Mouse (Mus musculus): ENCODE measurements around the gene Ms4a13. TPM values are rescaled to one million over a fixed set of nuclear protein-coding genes. Genes with fewer than 3 reads are reported as not detected.
"Not testable (repeated sequence)": the region's sequence is repeated elsewhere in the genome, so short reads cannot be mapped to it uniquely, and the experiment has no call there.

The Ms4a13 gene
- polyA plus RNA-seq, 1 experiment from 2014 or later, result not detected

- WGBS, result 51% methylated on average over 2 of the region's 2 CpGs
- ATAC-seq (ENCODE audit: low read depth), result no peak
- H3K27ac ChIP-seq (ENCODE audit: low read length), result no peak overlapping the region
- H3K4me3 ChIP-seq (ENCODE audit: low read length), result no peak overlapping the region
- no peaks in the 10 kb centered on the region for H3K27me3 ChIP-seq (ENCODE audit: control insufficient read depth, insufficient read depth, low read depth, low read length)
- no peak overlapping the region for H3K4me2 ChIP-seq (ENCODE audit: low read depth, low read length)
- H3K4me1 ChIP-seq (replicated peaks; ENCODE audit: control insufficient read depth, insufficient read depth, low read length), result no peaks in the 10 kb centered on the region
- no peaks in the 10 kb centered on the region for H3K9me3 ChIP-seq (ENCODE audit: control insufficient read depth, low read length)
- no peak overlapping the region for H3K9ac ChIP-seq (ENCODE audit: low read length)
- no peaks in the 10 kb centered on the region for H3K36me3 ChIP-seq (ENCODE audit: control insufficient read depth, insufficient read depth, low read length)
Measured at GRCm38 (mm10) chr19:11177464-11177863, 19.1 kb downstream of the Ms4a13 start.

GRCm38 (mm10) chr19:11165172-11165571 lies 31.4 kb downstream of the Ms4a13 start, which contains the start of gene 1700025F22Rik:
TSS of gene 1700025F22Rik (minus strand) at chr19:11165320.
- Histone ChIP-seq H3K4me1 (replicated peaks; ENCODE audit: control insufficient read depth, insufficient read depth, low read length) (no peaks in the 10 kb centered on the region), H3K4me3 (ENCODE audit: low read length) (no peak within 1 kb of the TSS), H3K9me3 (ENCODE audit: control insufficient read depth, low read length) (no peaks in the 10 kb centered on the region), H3K27ac (ENCODE audit: low read length) (no peak within 1 kb of the TSS), H3K4me2 (ENCODE audit: low read depth, low read length) (no peak within 1 kb of the TSS), H3K9ac (ENCODE audit: low read length) (no peak within 1 kb of the TSS), H3K27me3 (ENCODE audit: control insufficient read depth, insufficient read depth, low read depth, low read length) (no peaks in the 10 kb centered on the region), H3K36me3 (ENCODE audit: control insufficient read depth, insufficient read depth, low read length) (no peaks in the 10 kb centered on the region)
- WGBS, result 43% methylated on average over 10 of the region's 10 CpGs
- no peak for ATAC-seq (ENCODE audit: low read depth)

GRCm38 (mm10) chr19:11157890-11158289 lies 38.6 kb downstream of the Ms4a13 start:
- WGBS, result 80% methylated on average over 6 of the region's 6 CpGs
- H3K27me3 ChIP-seq (ENCODE audit: control insufficient read depth, insufficient read depth, low read depth, low read length); H3K4me1 ChIP-seq (replicated peaks; ENCODE audit: control insufficient read depth, insufficient read depth, low read length); ATAC-seq (ENCODE audit: low read depth); H3K4me3 ChIP-seq (ENCODE audit: low read length); H3K4me2 ChIP-seq (ENCODE audit: low read depth, low read length); H3K9me3 ChIP-seq (ENCODE audit: control insufficient read depth, low read length); H3K27ac ChIP-seq (ENCODE audit: low read length); H3K9ac ChIP-seq (ENCODE audit: low read length); H3K36me3 ChIP-seq (ENCODE audit: control insufficient read depth, insufficient read depth, low read length): not testable (repeated sequence)

DNA sequence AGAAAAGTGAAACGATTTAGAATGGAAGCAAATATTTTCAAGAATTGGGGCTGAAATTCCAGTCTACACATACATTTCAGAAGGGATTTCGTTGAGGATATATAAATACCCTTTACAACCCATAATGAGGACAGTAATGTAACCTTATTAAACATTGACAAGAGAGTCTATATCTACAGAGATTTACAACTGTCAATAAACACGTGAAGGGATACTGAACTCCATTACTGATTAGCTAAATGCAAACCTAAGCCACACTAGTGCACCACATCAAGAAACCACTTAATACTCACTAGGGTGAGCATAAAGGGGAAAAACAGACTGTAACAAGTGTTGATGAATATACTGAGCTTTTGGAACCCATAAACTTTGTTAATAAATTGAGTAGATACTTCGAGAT lies 61.2 kb downstream of the Ms4a13 start:
- WGBS, result 61% methylated on average over 4 of the region's 4 CpGs
- no peak for ATAC-seq (ENCODE audit: low read depth)
- H3K4me3 ChIP-seq (ENCODE audit: low read length), result no peak overlapping the region
- no peaks in the 10 kb centered on the region for H3K27me3 ChIP-seq (ENCODE audit: control insufficient read depth, insufficient read depth, low read depth, low read length)
- no peak overlapping the region for H3K27ac ChIP-seq (ENCODE audit: low read length)
- no peaks in the 10 kb centered on the region for H3K9me3 ChIP-seq (ENCODE audit: control insufficient read depth, low read length)
- H3K4me2 ChIP-seq (ENCODE audit: low read depth, low read length), result no peak overlapping the region
- H3K9ac ChIP-seq (ENCODE audit: low read length), result no peak overlapping the region
- no peaks in the 10 kb centered on the region for H3K4me1 ChIP-seq (replicated peaks; ENCODE audit: control insufficient read depth, insufficient read depth, low read length)
- no peaks in the 10 kb centered on the region for H3K36me3 ChIP-seq (ENCODE audit: control insufficient read depth, insufficient read depth, low read length)

GRCm38 (mm10) chr19:11134852-11135251 lies 61.7 kb downstream of the Ms4a13 start:
- WGBS, result 81% methylated on average over 2 of the region's 2 CpGs
- Histone ChIP-seq H3K9me3 (ENCODE audit: control insufficient read depth, low read length) (no peaks in the 10 kb centered on the region), H3K9ac (ENCODE audit: low read length) (no peak overlapping the region), H3K36me3 (ENCODE audit: control insufficient read depth, insufficient read depth, low read length) (no peaks in the 10 kb centered on the region), H3K4me1 (replicated peaks; ENCODE audit: control insufficient read depth, insufficient read depth, low read length) (no peaks in the 10 kb centered on the region), H3K27me3 (ENCODE audit: control insufficient read depth, insufficient read depth, low read depth, low read length) (no peaks in the 10 kb centered on the region), H3K4me2 (ENCODE audit: low read depth, low read length) (no peak overlapping the region), H3K4me3 (ENCODE audit: low read length) (no peak overlapping the region), H3K27ac (ENCODE audit: low read length) (no peak overlapping the region)
- ATAC-seq (ENCODE audit: low read depth), result no peak

- ATAC-seq (ENCODE audit: low read depth); H3K4me3 ChIP-seq (ENCODE audit: low read length); H3K27ac ChIP-seq (ENCODE audit: low read length); H3K4me1 ChIP-seq (replicated peaks; ENCODE audit: control insufficient read depth, insufficient read depth, low read length); H3K9me3 ChIP-seq (ENCODE audit: control insufficient read depth, low read length); H3K9ac ChIP-seq (ENCODE audit: low read length); H3K27me3 ChIP-seq (ENCODE audit: control insufficient read depth, insufficient read depth, low read depth, low read length); H3K36me3 ChIP-seq (ENCODE audit: control insufficient read depth, insufficient read depth, low read length); H3K4me2 ChIP-seq (ENCODE audit: low read depth, low read length): not testable (repeated sequence)
- 80% methylated on average over 8 of the region's 8 CpGs for WGBS
Measured at GRCm38 (mm10) chr19:11130776-11131175, 65.8 kb downstream of the Ms4a13 start, which contains the start of gene 1700017D01Rik. TSS of gene 1700017D01Rik (minus strand) at chr19:11130876.

DNA sequence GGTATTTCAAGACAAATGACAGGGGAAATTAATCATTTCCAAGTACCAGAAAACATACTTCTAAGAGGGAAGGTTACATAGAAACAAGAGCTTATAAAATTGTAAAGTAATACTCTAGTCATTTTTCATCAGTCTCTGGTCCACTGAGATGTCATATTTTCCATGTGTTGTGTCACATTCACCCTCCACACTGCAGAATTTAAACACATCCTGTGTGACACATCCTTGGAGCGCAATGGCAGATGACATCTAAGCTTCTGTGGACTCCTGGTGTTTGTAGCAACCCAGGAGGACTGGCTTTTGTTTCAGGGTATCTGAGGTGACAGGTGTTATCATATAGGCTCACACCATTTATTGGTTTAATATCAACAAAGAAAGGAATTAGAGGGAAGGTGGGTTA lies 66.8 kb downstream of the Ms4a13 start:
- no peak for ATAC-seq (ENCODE audit: low read depth)
- Histone ChIP-seq H3K4me2 (ENCODE audit: low read depth, low read length) (no peak overlapping the region), H3K27ac (ENCODE audit: low read length) (no peak overlapping the region), H3K9me3 (ENCODE audit: control insufficient read depth, low read length) (no peaks in the 10 kb centered on the region), H3K9ac (ENCODE audit: low read length) (no peak overlapping the region), H3K4me1 (replicated peaks; ENCODE audit: control insufficient read depth, insufficient read depth, low read length) (no peaks in the 10 kb centered on the region), H3K4me3 (ENCODE audit: low read length) (no peak overlapping the region), H3K36me3 (ENCODE audit: control insufficient read depth, insufficient read depth, low read length) (no peaks in the 10 kb centered on the region), H3K27me3 (ENCODE audit: control insufficient read depth, insufficient read depth, low read depth, low read length) (no peaks in the 10 kb centered on the region)
- WGBS, result 89% methylated on average over 1 of the region's 1 CpGs

- not testable (repeated sequence) for H3K4me1 ChIP-seq (replicated peaks; ENCODE audit: control insufficient read depth, insufficient read depth, low read length); H3K27ac ChIP-seq (ENCODE audit: low read length); H3K9me3 ChIP-seq (ENCODE audit: control insufficient read depth, low read length); H3K27me3 ChIP-seq (ENCODE audit: control insufficient read depth, insufficient read depth, low read depth, low read length); H3K36me3 ChIP-seq (ENCODE audit: control insufficient read depth, insufficient read depth, low read length)
- 2% methylated on average over 12 of the region's 38 CpGs for WGBS
- peak overlapping the region; percentile 47 for H3K4me3 ChIP-seq (ENCODE audit: low read length)
- peak; percentile 100 for ATAC-seq (ENCODE audit: low read depth)
- peak overlapping the region; percentile 56 for H3K4me2 ChIP-seq (ENCODE audit: low read depth, low read length)
- H3K9ac ChIP-seq (ENCODE audit: low read length), result peak overlapping the region; percentile 67
Measured at GRCm38 (mm10) chr19:11121016-11121420, 75.5 kb downstream of the Ms4a13 start.
